Mouse (Mus musculus) bone marrow macrophage, adult 2 months (primary cell): Measurements from ENCODE around the gene Ran.

Experiments
- CTCF ChIP-seq: IDR thresholded peaks from 2 replicates; pipeline ENCODE4 v1.5.1; 2012; ENCODE audit warnings: low read depth, mild to moderate bottlenecking, low read length, moderate library complexity
- POLR2A ChIP-seq: IDR thresholded peaks from 2 replicates; pipeline ENCODE4 v1.6.1; 2012; ENCODE audit warnings: mild to moderate bottlenecking, low read depth, low read length, borderline replicate concordance

DNA sequence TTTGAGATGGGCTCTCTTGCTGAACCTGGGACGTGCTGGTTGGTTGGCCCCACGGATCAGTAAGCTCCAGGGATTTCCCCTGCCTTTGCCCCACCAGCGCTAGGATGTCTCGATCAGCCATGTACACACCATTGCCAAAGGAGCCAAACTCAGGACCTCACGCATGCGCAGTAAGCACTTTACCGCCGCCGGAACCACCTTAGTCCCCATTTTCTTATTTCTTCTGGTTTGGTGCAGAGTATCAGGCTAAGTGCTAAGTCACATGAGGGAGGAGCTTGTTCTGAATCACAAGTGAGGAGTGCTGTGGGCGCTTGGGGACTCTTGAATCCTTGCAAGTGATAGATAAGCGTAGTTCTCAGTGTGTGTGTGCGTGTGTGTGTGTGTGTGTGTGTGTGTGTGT, 45.4 kb downstream of the Ran start:
- no peak for TF ChIP-seq CTCF
- no peak for TF ChIP-seq POLR2A
